Mouse (Mus musculus) urinary bladder, postnatal 25 days (tissue): ENCODE data around the gene Aph1c.
"Not testable (repeated sequence)": the region's sequence is repeated elsewhere in the genome, so short reads cannot be mapped to it uniquely, and the experiment has no call there.

ENCODE experiments used
- DNase-seq: peaks from one replicate; pipeline ENCODE4 v3.0.0; 2022; ENCODE audit warnings: low spot score

Gene Aph1c

GRCm38 (mm10) chr9:66832366-66832908 is 2.1 kb downstream of the Aph1c start:
- no peak for DNase-seq

DNA sequence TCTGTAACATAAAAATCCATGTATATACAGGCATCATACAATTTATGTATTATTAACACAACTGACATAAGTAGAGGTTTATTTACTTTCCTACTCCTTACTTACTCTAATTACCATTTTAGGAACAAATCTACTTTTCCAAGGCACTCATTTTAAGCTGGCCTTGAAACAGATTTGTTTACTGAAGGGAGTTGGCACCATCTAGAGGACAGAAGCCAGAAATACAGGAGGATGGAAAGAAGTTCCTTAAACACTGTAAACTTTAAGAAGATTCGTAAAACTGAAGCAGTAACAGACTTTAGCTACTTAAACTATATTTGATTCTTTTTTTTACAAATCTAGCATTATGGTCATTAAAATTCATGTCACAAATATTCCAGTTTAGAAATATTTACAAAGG is 8.5 kb downstream of the Aph1c start:
- DNase-seq = no peak

DNA sequence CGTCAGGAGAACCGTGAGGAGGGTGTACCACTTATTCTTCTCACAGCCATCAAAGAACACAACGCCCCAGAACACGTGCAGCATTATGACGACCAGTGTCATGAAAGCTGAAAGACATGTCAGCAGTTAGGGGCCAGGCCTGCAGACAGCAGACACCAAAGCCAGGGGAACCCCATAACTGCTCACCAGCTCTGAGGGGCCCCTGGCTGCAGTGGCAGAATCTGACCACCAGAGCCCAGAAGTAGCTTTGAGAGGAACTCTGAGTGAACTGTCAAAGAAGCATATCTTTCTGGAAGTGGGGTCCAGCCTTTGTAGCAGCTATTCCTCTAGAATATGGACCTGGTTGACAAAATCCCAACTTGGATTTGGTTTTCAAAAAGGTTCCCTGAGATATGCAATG is 12.3 kb downstream of the Aph1c start:
- DNase-seq = not testable (repeated sequence)

- no peak for DNase-seq
Measured at GRCm38 (mm10) chr9:66820996-66821395, 13.5 kb downstream of the Aph1c start.

DNA sequence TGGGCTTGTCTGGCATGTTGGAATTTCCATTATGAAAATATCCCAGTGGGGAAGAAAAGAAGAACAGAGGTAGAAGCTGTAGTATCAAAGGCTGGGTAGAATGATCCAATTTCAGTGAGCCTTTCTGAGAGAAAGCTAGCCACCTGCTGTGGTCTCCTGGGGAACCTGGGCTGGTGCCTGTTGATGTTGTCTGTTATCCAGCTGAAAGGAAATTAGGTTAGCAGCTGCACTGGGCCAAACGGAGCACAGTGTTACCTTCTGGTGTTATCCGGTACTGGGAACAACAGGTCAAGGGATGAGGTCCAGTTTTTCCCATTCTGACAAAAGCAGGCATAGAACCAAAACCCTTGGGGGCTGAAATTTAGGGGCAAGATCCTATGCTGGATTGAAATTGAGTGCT is 21.1 kb downstream of the Aph1c start:
- DNase-seq = no peak

GRCm38 (mm10) chr9:66805951-66806350 is 28.6 kb downstream of the Aph1c start:
- not testable (repeated sequence) for DNase-seq

DNA sequence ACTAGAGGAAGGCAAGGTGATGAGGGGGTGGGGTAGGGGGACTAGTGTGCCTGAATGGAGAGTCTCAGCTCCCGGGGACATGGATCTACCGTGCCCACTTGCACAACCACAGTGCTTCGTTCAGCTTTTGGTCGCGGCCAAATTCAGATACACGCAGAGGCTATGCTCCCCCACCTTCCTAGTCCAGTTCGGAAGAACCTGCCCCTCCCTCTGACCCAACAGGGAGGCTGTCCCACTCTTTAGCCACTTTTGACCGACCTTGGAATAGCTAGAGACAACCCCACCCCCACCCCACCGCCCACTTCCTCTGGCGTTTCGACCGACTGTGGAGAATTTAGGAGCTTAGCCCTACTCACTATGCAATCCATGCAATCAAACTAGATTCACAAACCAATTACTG is 32.6 kb downstream of the Aph1c start:
- no peak for DNase-seq

- no peak for DNase-seq
Measured at GRCm38 (mm10) chr9:66796739-66797138, 37.8 kb downstream of the Aph1c start, which contains the start of gene Gm10647. Gm10647 (plus strand) TSS chr9:66797039.

GRCm38 (mm10) chr9:66795464-66796324 is 38.8 kb downstream of the Aph1c start, which contains the start of gene Aph1b:
Aph1b (minus strand) TSS chr9:66795490.
- DNase-seq = peak; percentile 89

GRCm38 (mm10) chr9:66794629-66795463 is 39.7 kb downstream of the Aph1c start:
- DNase-seq = no peak

- DNase-seq = no peak
Measured at GRCm38 (mm10) chr9:66787821-66788220, 46.7 kb downstream of the Aph1c start.

GRCm38 (mm10) chr9:66784552-66784951 is 50.0 kb downstream of the Aph1c start:
- not testable (repeated sequence) for DNase-seq

DNA sequence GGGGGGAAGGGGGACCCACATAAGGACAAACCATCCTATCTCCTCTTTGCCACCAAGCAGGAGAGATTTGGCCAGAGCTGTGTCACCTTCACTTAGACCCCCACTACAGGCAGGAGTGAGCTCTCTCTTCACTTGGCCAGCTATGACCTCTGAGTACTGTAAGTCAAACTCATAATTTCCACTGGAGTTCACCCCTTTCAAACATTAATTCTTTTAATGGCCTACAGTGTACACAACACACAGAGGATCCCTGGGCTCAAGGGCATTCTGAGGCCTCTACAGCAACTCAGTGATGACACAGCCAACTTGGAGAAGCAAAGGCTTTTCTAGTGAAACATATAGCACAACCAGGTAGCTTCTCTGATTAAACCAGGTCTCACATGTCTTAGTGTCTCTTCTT is 63.8 kb downstream of the Aph1c start:
- no peak for DNase-seq

DNA sequence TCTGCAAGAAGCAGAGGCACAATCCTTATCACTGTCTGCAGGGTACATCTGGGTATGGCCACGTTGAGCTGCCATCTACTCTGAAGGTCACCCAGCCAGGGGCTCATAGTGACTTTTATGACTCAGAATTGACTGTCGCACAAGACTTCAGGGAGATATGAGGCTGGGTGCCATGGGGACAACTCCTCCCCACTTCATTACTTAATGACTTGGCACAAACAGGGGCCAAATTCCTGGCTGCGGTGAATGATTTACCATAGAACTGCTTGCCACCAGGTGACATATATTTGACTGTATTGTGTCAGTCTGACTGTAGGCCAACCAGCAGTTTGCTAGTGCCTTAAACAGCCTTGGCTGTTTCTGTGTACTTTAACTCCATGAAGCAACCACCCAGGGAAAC is 65.3 kb downstream of the Aph1c start:
- no peak for DNase-seq

DNA sequence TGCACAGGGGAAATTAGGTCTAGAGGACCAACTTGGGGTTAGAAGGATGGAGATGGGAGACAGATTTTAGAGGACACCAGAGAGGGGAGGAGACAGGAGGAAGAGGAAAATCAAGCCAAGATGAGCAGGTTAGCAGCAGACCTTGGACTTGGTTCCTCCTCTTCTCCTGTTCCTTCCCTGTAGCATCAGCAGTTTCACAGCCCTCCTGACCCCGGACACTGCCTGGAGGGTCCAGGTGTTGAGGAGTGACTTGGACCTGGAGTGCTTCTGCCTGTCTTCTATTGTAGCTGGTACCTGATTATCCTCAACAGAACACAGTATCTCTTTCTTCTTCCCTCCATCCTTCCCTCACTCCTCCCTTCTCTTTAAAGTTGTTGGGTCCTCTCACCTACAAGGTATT is 65.8 kb downstream of the Aph1c start:
- DNase-seq = no peak
